Mouse (Mus musculus) neural tube, embryonic 11.5 days (tissue): ENCODE measurements around the gene Atg9a. TPM values are rescaled to one million over a fixed set of nuclear protein-coding genes. Genes with fewer than 3 reads are reported as not detected.

Experiments
- ATAC-seq: fragments of 200-750 bp; cut with Nextera tagmentation; 2 replicates; pipeline ENCODE4 v1.8.0; 2017; ENCODE audit warnings: moderate number of reproducible peaks, mild to moderate bottlenecking, moderate TSS enrichment, moderate library complexity; ENCODE audit not compliant: insufficient read depth, low FRiP score, low TSS enrichment
- DNase-seq: peaks from one replicate; pipeline ENCODE4 v3.0.0-alpha.2; 2015; ENCODE audit warnings: low spot score
- H3K27ac ChIP-seq: fragments of 300-500 bp; sonication (generic); 2 replicates; pipeline ENCODE4 v1.5.1; 2014; ENCODE audit warnings: low read depth, mild to moderate bottlenecking, low read length
- H3K27me3 ChIP-seq: fragments of 300-500 bp; sonication (generic); 2 replicates; pipeline ENCODE4 v1.6.1; 2014; ENCODE audit warnings: mild to moderate bottlenecking, low read length, mixed read lengths; ENCODE audit not compliant: control insufficient read depth, insufficient read depth
- H3K36me3 ChIP-seq: fragments of 300-500 bp; sonication (generic); 2 replicates; pipeline ENCODE4 v1.6.1; 2014; ENCODE audit warnings: mild to moderate bottlenecking, low read length, moderate library complexity, mixed read lengths; ENCODE audit not compliant: control insufficient read depth, insufficient read depth
- H3K4me1 ChIP-seq: fragments of 300-500 bp; sonication (generic); 2 replicates; pipeline ENCODE4 v1.6.1; 2014; ENCODE audit warnings: low read length, mixed read lengths; ENCODE audit not compliant: control insufficient read depth, insufficient read depth
- H3K4me2 ChIP-seq: fragments of 300-500 bp; sonication (generic); 2 replicates; pipeline ENCODE4 v1.6.1; 2014; ENCODE audit warnings: low read depth, mild to moderate bottlenecking, moderate library complexity
- H3K4me3 ChIP-seq: fragments of 300-500 bp; sonication (generic); 2 replicates; pipeline ENCODE4 v1.5.1; 2014; ENCODE audit warnings: low read depth, low read length
- H3K9ac ChIP-seq: fragments of 300-500 bp; sonication (generic); 2 replicates; pipeline ENCODE4 v1.6.1; 2014; ENCODE audit warnings: mild to moderate bottlenecking, low read length
- H3K9me3 ChIP-seq: fragments of 300-500 bp; sonication (generic); 2 replicates; pipeline ENCODE4 v1.6.1; 2016; ENCODE audit warnings: low read length; ENCODE audit not compliant: control insufficient read depth
- WGBS: fragments of 180-500 bp; shearing (Covaris S2); extraction: QIAGEN DNeasy Blood & Tissue Kit; methylation state at CpG from one replicate; pipeline ENCODE4 v1.1.7; 2014; 5-methylcytosine and 5-hydroxymethylcytosine counted together
- polyA plus RNA-seq: library from polyadenylated mRNA; unstranded; fragments of >200 nt; fragmentation: Nextera tagmentation; extraction: Ambion mirVana; gene quantifications from 2 replicates; pipeline ENCODE4 v1.2.1, GENCODE M21; 2014

Gene Atg9a
- polyA plus RNA-seq, 1 experiment from 2014 or later = 27.0 TPM

- Histone ChIP-seq H3K27ac (no peak overlapping the region), H3K4me2 (no peak overlapping the region), H3K27me3 (no peaks in the 10 kb centered on the region), H3K4me3 (no peak overlapping the region), H3K9me3 (no peaks in the 10 kb centered on the region), H3K36me3 (no peaks in the 10 kb centered on the region), H3K4me1 (no peaks in the 10 kb centered on the region), H3K9ac (no peak overlapping the region)
- WGBS = 79% methylated on average over 4 of the region's 4 CpGs
- ATAC-seq (no peak), DNase-seq (no peak)
These were observed 37.2 kb upstream of the Atg9a start for GRCm38 (mm10) chr1:75229158-75229557.

DNA sequence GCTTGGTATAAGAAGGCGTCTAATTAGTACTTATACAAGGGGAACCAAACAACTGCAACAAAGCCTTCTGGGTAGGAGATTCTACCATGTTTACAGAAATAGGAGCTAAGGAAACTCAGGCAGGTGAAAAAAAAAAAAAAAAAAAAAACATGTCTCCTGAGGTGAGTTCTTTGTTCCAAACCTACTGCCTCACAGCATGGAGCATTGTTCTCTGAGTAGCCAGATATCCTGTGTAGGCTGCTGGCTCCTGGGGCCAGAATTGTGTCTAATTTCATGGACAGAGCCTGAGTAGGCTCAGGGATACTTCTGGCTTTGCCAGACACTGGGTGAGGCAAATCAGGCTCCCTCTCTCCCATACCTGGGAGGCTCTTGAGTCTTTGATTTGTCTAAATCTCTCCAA lies 35.7 kb upstream of the Atg9a start:
- Histone ChIP-seq H3K27ac (no peak overlapping the region), H3K4me1 (no peaks in the 10 kb centered on the region), H3K4me3 (no peak overlapping the region), H3K4me2 (no peak overlapping the region), H3K9me3 (no peaks in the 10 kb centered on the region), H3K27me3 (0 out of 2 replicates have a peak, but pooled peaks cover 3% of the 10 kb centered on the region), H3K9ac (no peak overlapping the region), H3K36me3 (no peaks in the 10 kb centered on the region)
- DNase-seq (no peak), ATAC-seq (no peak)
- 69% methylated on average over 1 of the region's 1 CpGs for WGBS

- H3K9me3 ChIP-seq = no peaks in the 10 kb centered on the region
- 0 out of 2 replicates have a peak, but pooled peaks cover 7% of the 10 kb centered on the region for H3K27me3 ChIP-seq
- no peaks in the 10 kb centered on the region for H3K36me3 ChIP-seq
- WGBS = 71% methylated on average over 2 of the region's 2 CpGs
- no peak for ATAC-seq
- DNase-seq = no peak
- no peak overlapping the region for H3K4me2 ChIP-seq
- no peaks in the 10 kb centered on the region for H3K4me1 ChIP-seq
- no peak overlapping the region for H3K9ac ChIP-seq
- no peak overlapping the region for H3K4me3 ChIP-seq
- no peak overlapping the region for H3K27ac ChIP-seq
These were observed 34.1 kb upstream of the Atg9a start for GRCm38 (mm10) chr1:75226138-75226537.

GRCm38 (mm10) chr1:75225473-75225872 lies 33.5 kb upstream of the Atg9a start:
- no peak overlapping the region for H3K4me2 ChIP-seq
- no peaks in the 10 kb centered on the region for H3K36me3 ChIP-seq
- 69% methylated on average over 3 of the region's 3 CpGs for WGBS
- H3K9ac ChIP-seq = no peak overlapping the region
- H3K27ac ChIP-seq = no peak overlapping the region
- no peak for DNase-seq
- no peak for ATAC-seq
- no peaks in the 10 kb centered on the region for H3K9me3 ChIP-seq
- H3K4me3 ChIP-seq = no peak overlapping the region
- H3K4me1 ChIP-seq = no peaks in the 10 kb centered on the region
- H3K27me3 ChIP-seq = peaks cover 12% of the 10 kb centered on the region

GRCm38 (mm10) chr1:75223532-75223931 lies 31.5 kb upstream of the Atg9a start:
- Histone ChIP-seq H3K9me3 (no peaks in the 10 kb centered on the region; the same call in 1 of the 2 replicates), H3K27me3 (peaks cover 32% of the 10 kb centered on the region), H3K36me3 (no peaks in the 10 kb centered on the region), H3K9ac (no peak overlapping the region), H3K4me3 (no peak overlapping the region), H3K27ac (no peak overlapping the region), H3K4me1 (peaks cover 12% of the 10 kb centered on the region), H3K4me2 (no peak overlapping the region)
- DNase-seq (no peak), ATAC-seq (no peak)
- 74% methylated on average over 6 of the region's 6 CpGs for WGBS

GRCm38 (mm10) chr1:75222926-75223325 lies 30.9 kb upstream of the Atg9a start:
- Histone ChIP-seq H3K4me2 (no peak overlapping the region), H3K4me3 (no peak overlapping the region), H3K9me3 (no peaks in the 10 kb centered on the region; the same call in 1 of the 2 replicates), H3K4me1 (peaks cover 13% of the 10 kb centered on the region), H3K9ac (no peak overlapping the region), H3K36me3 (no peaks in the 10 kb centered on the region), H3K27me3 (peaks cover 37% of the 10 kb centered on the region), H3K27ac (no peak overlapping the region)
- ATAC-seq = no peak
- no peak for DNase-seq
- WGBS = 82% methylated on average over 6 of the region's 6 CpGs

DNA sequence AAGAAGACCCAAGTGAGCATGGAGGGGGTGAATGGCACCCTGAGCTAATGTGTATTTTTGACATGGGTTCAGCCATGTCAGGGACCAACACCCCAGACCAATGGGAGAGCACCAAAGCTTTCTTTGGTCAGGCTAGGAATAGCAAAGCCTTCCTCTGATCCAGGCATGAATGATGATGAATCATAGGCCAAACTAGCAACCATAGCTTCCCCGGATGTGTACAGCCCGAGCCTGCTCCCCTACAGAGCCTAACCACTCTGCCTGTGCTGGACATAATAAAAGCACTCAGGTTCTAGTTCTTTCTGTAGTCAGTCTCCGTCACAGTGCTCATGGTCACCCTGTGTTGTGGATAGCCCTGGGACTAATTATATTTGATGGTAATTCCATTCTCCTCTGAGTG lies 29.5 kb upstream of the Atg9a start:
- H3K36me3 ChIP-seq = no peaks in the 10 kb centered on the region
- H3K4me3 ChIP-seq = no peak overlapping the region
- H3K4me1 ChIP-seq = peaks cover 13% of the 10 kb centered on the region
- H3K9me3 ChIP-seq = no peaks in the 10 kb centered on the region; the same call in 1 of the 2 replicates
- no peak overlapping the region for H3K9ac ChIP-seq
- no peak for DNase-seq
- no peak for ATAC-seq
- no peak overlapping the region for H3K27ac ChIP-seq
- WGBS = 83% methylated on average over 3 of the region's 3 CpGs
- H3K27me3 ChIP-seq = peaks cover 46% of the 10 kb centered on the region
- no peak overlapping the region for H3K4me2 ChIP-seq

- H3K9ac ChIP-seq = peak within 1 kb of the TSS; percentile 36; the same call in 1 of the 2 replicates
- peaks cover 13% of the 10 kb centered on the region for H3K4me1 ChIP-seq
- ATAC-seq = 0 out of 2 replicates have a peak, but pooled peaks have one; percentile 41
- peaks cover 46% of the 10 kb centered on the region for H3K27me3 ChIP-seq
- H3K27ac ChIP-seq = no peak within 1 kb of the TSS
- DNase-seq = peak; percentile 37
- no peaks in the 10 kb centered on the region; the same call in 1 of the 2 replicates for H3K9me3 ChIP-seq
- peak within 1 kb of the TSS; percentile 49 for H3K4me3 ChIP-seq
- WGBS = under 1% methylated on average over 34 of the region's 34 CpGs
- H3K4me2 ChIP-seq = peak within 1 kb of the TSS; percentile 92
- H3K36me3 ChIP-seq = no peaks in the 10 kb centered on the region; the same call in 1 of the 2 replicates
These were observed 27.5 kb upstream of the Atg9a start, which contains the start of gene Tuba4a for GRCm38 (mm10) chr1:75219531-75219930. TSS of gene Tuba4a (minus strand) at chr1:75219865.

DNA sequence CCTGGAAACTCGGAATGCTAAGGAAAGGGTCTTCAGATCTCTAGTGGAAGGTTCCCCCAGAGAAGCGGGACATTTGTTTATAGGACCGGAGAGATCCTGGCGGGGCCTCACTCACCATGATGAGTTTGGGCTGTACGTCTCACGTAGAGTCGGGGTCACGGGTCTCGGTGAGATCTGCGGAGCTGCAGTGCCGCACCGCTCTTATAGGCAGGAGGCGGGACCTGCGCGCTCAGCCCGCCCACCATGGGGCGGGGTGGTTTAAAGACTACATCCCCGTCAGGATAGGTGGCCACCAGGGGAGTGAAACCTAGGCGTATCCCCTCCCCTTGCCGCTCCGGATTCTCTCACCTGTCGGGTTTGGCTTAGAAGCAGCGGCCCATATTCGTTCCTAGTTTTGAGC lies 27.1 kb upstream of the Atg9a start:
- peak overlapping the region; percentile 36; the same call in 1 of the 2 replicates for H3K9ac ChIP-seq
- DNase-seq (peak; percentile 78), ATAC-seq (0 out of 2 replicates have a peak, but pooled peaks have one; percentile 76)
- H3K9me3 ChIP-seq = no peaks in the 10 kb centered on the region; the same call in 1 of the 2 replicates
- H3K4me3 ChIP-seq = peak overlapping the region; percentile 49
- peak overlapping the region; percentile 92 for H3K4me2 ChIP-seq
- H3K36me3 ChIP-seq = peaks cover 4% of the 10 kb centered on the region
- peaks cover 46% of the 10 kb centered on the region for H3K27me3 ChIP-seq
- H3K4me1 ChIP-seq = peaks cover 13% of the 10 kb centered on the region
- no peak overlapping the region for H3K27ac ChIP-seq
- 0% methylated on average over 24 of the region's 24 CpGs for WGBS
